ENCODE assay signal across 10 mouse cellular contexts in the genomic region with DNA sequence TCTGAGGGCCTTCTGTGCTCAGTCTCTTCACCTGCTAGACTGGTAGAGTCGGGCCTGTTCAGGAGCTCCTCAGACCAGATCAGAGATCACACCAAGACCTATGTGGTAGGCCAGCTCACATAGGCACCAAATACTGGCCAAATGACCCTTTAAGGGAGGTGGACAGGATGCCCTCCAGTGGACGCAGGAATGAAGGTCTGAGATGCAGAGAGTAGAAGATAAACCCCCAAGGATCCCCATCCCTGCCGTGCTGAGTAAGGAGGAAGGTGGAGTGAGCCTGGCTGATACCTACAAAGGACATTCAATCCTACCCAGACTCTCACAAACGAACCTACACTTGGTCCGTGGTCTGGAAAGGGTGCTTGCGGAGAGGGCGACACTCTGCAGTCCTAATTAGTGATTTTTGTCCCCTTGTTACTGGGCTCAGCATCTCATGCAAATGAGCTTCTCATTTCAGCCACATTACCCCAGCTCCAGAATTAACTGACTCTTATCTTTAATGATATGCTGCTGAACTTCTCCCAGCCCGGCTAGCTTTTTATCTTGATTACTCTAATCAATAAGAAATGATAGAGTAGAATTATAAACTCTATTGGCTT. TPM values are rescaled to one million over a fixed set of nuclear protein-coding genes. Genes with fewer than 3 reads are reported as not detected.
DNase-seq lines count a peak whose midpoint lies in the region; ATAC-seq and TF ChIP-seq lines count a peak whose summit lies in the region.
"Had no signal": no experiment of that assay in that cellular context is flagged by ENCODE, and none has a peak within 500 bp of the region (broad histone marks: within the 10 kb centered on the region; RNA-seq: fewer than 3 reads in every experiment).

No protein-coding gene starts in this region.

- no peak overlapping the region for H3K9ac ChIP-seq in kidney, postnatal 0 days (ENCODE audit: low read depth, low read length)
- no peak overlapping the region; the same call in 1 of the 2 replicates for H3K9ac ChIP-seq in forebrain, embryonic 11.5 days (ENCODE audit: low read length)
- no peak overlapping the region for H3K9ac ChIP-seq in midbrain, embryonic 12.5 days (replicated peaks)
- no peak overlapping the region for H3K9ac ChIP-seq in hindbrain, embryonic 14.5 days

- DNase-seq in kidney, postnatal 0 days (ENCODE audit: low spot score): no peak
- DNase-seq in kidney, adult 9 months: no peak
- peak; percentile 35 for DNase-seq in embryo, embryonic 9.5 days (ENCODE audit: extremely low spot score)
- DNase-seq in forebrain, embryonic 11.5 days (ENCODE audit: low spot score): peak; percentile 60
- no peak for DNase-seq in urinary bladder, adult 18-20 months (ENCODE audit: low spot score in 2 of 2)
- DNase-seq in yolk sac, embryonic 10.5 days (ENCODE audit: low spot score): no peak
- DNase-seq in hindbrain, embryonic 14.5 days (ENCODE audit: low spot score): no peak
- DNase-seq: kidney, postnatal 14 days had no signal

- peaks cover 72% of the 10 kb centered on the region for H3K27me3 ChIP-seq in kidney, postnatal 0 days (ENCODE audit: insufficient read depth, low read length)
- peaks cover 3% of the 10 kb centered on the region; the same call in 1 of the 2 replicates for H3K27me3 ChIP-seq in forebrain, embryonic 11.5 days (ENCODE audit: control insufficient read depth, insufficient read depth, low read length)
- H3K27me3 ChIP-seq in midbrain, embryonic 12.5 days: peaks cover 91% of the 10 kb centered on the region
- H3K27me3 ChIP-seq in hindbrain, embryonic 14.5 days (ENCODE audit: control insufficient read depth, insufficient read depth, low read length): peaks cover 94% of the 10 kb centered on the region

- peaks cover 20% of the 10 kb centered on the region for H3K4me1 ChIP-seq in kidney, postnatal 0 days (replicated peaks; ENCODE audit: insufficient read depth, low read length)
- H3K4me1 ChIP-seq in forebrain, embryonic 11.5 days (replicated peaks; ENCODE audit: control insufficient read depth, insufficient read depth, low read length): peaks cover 47% of the 10 kb centered on the region
- peaks cover 71% of the 10 kb centered on the region for H3K4me1 ChIP-seq in midbrain, embryonic 12.5 days
- 0 out of 2 replicates have a peak, but pooled peaks cover 8% of the 10 kb centered on the region for H3K4me1 ChIP-seq in hindbrain, embryonic 14.5 days (replicated peaks; ENCODE audit: control insufficient read depth, insufficient read depth, low read length)

- H3K4me3 ChIP-seq in kidney, postnatal 0 days (replicated peaks; ENCODE audit: low read depth, low read length): 0 out of 2 replicates have a peak overlapping the region, but pooled peaks have one; percentile 34
- H3K4me3 ChIP-seq in forebrain, embryonic 11.5 days (ENCODE audit: low read depth, low read length): peak overlapping the region; percentile 38; the same call in 1 of the 2 replicates
- 0 out of 2 replicates have a peak overlapping the region, but pooled peaks have one; percentile 18 for H3K4me3 ChIP-seq in midbrain, embryonic 12.5 days
- H3K4me3 ChIP-seq in hindbrain, embryonic 14.5 days (replicated peaks; ENCODE audit: low read length): no peak overlapping the region

- no peak for TF ChIP-seq CTCF in kidney, postnatal 0 days (IDR thresholded peaks at IDR 0.05; ENCODE audit: low read depth)

- H3K4me2 ChIP-seq in kidney, postnatal 0 days (ENCODE audit: low read length): no peak overlapping the region
- H3K4me2 ChIP-seq in forebrain, embryonic 11.5 days (ENCODE audit: low read depth, low read length, severe bottlenecking): peak overlapping the region; percentile 79
- 0 out of 2 replicates have a peak overlapping the region, but pooled peaks have one; percentile 59 for H3K4me2 ChIP-seq in midbrain, embryonic 12.5 days (replicated peaks)
- H3K4me2 ChIP-seq in hindbrain, embryonic 14.5 days (replicated peaks): no peak overlapping the region

- no peaks in the 10 kb centered on the region for H3K9me3 ChIP-seq in kidney, postnatal 0 days (replicated peaks; ENCODE audit: low read length)
- H3K9me3 ChIP-seq in forebrain, embryonic 11.5 days (ENCODE audit: control insufficient read depth, low read length): no peaks in the 10 kb centered on the region
- no peaks in the 10 kb centered on the region for H3K9me3 ChIP-seq in midbrain, embryonic 12.5 days
- H3K9me3 ChIP-seq in hindbrain, embryonic 14.5 days (ENCODE audit: control insufficient read depth, low read length): no peaks in the 10 kb centered on the region

- no peaks in the 10 kb centered on the region for H3K36me3 ChIP-seq in kidney, postnatal 0 days (ENCODE audit: insufficient read depth, low read length)
- no peaks in the 10 kb centered on the region for H3K36me3 ChIP-seq in forebrain, embryonic 11.5 days (ENCODE audit: control insufficient read depth, insufficient read depth, low read length)
- H3K36me3 ChIP-seq in midbrain, embryonic 12.5 days: no peaks in the 10 kb centered on the region
- no peaks in the 10 kb centered on the region for H3K36me3 ChIP-seq in hindbrain, embryonic 14.5 days (replicated peaks; ENCODE audit: control insufficient read depth, insufficient read depth)

- ATAC-seq in kidney, postnatal 0 days (replicated peaks; ENCODE audit: low FRiP score, low read depth): no peak
- ATAC-seq in forebrain, embryonic 11.5 days (replicated peaks; ENCODE audit: low FRiP score): no peak
- no peak for ATAC-seq in midbrain, embryonic 12.5 days (ENCODE audit: low FRiP score, low read depth)
- ATAC-seq in hindbrain, embryonic 14.5 days (ENCODE audit: low FRiP score): no peak

- no peak overlapping the region for H3K27ac ChIP-seq in kidney, postnatal 0 days
- H3K27ac ChIP-seq in forebrain, embryonic 11.5 days (ENCODE audit: low read depth, low read length): peak overlapping the region; percentile 37; the same call in 1 of the 2 replicates
- H3K27ac ChIP-seq in midbrain, embryonic 12.5 days (replicated peaks): no peak overlapping the region
- no peak overlapping the region for H3K27ac ChIP-seq in hindbrain, embryonic 14.5 days

- WGBS in kidney, postnatal 0 days: 3% methylated on average over 8 of the region's 8 CpGs
- under 1% methylated on average over 8 of the region's 8 CpGs for WGBS in forebrain, embryonic 11.5 days
- 3% methylated on average over 8 of the region's 8 CpGs for WGBS in midbrain, embryonic 12.5 days
- 3% methylated on average over 8 of the region's 8 CpGs for WGBS in hindbrain, embryonic 14.5 days

RNA-seq across cellular contexts. Expression of a gene that starts 50.6 kb away (rescaled TPM):
- polyA plus RNA-seq in kidney, postnatal 0 days (2015; fragmentation: Nextera tagmentation; extraction: Ambion mirVana): 26.6 and 27.9 TPM in 2 replicates
- 54.6 and 59.0 TPM in 2 replicates for polyA plus RNA-seq in forebrain, embryonic 11.5 days (2014; fragmentation: Nextera tagmentation; extraction: Ambion mirVana)
- 35.4 and 40.1 TPM in 2 replicates for polyA plus RNA-seq in midbrain, embryonic 12.5 days (2016; fragmentation: Nextera tagmentation; extraction: Ambion mirVana)
- 41.8 and 43.5 TPM in 2 replicates for polyA plus RNA-seq in hindbrain, embryonic 14.5 days (2014; fragmentation: Nextera tagmentation; extraction: Ambion mirVana)

RNA-seq across cellular contexts. Expression of a gene that starts 50.8 kb away (rescaled TPM):
- polyA plus RNA-seq in kidney, postnatal 0 days (2015; fragmentation: Nextera tagmentation; extraction: Ambion mirVana): not detected in 2 replicates
- 117 and 119 TPM in 2 replicates for polyA plus RNA-seq in forebrain, embryonic 11.5 days (2014; fragmentation: Nextera tagmentation; extraction: Ambion mirVana)
- polyA plus RNA-seq in midbrain, embryonic 12.5 days (2016; fragmentation: Nextera tagmentation; extraction: Ambion mirVana): 35.2 and 46.5 TPM in 2 replicates
- polyA plus RNA-seq in hindbrain, embryonic 14.5 days (2014; fragmentation: Nextera tagmentation; extraction: Ambion mirVana): 0.23 TPM in 1 of 2 replicates, not detected in the other
- polyA plus RNA-seq: gonadal fat pad, adult 2 months had no signal

Comparison
In these comparisons a context has a peak if more than half of its experiments do, and no peak if none do; other contexts are left out.
1. DNase-seq: peak in embryo, embryonic 9.5 days (single experiment) and forebrain, embryonic 11.5 days (single experiment); none in kidney, postnatal 0 days (single experiment), kidney, adult 9 months (single experiment), urinary bladder, adult 18-20 months (0 of 2), yolk sac, embryonic 10.5 days (single experiment) and hindbrain, embryonic 14.5 days (single experiment).
2. H3K4me2 ChIP-seq: peak in forebrain, embryonic 11.5 days (single experiment) and midbrain, embryonic 12.5 days (single experiment); none in kidney, postnatal 0 days (single experiment) and hindbrain, embryonic 14.5 days (single experiment).
3. RNA of a gene that starts 50.8 kb away (polyA plus RNA-seq): 117 to 119 TPM in forebrain, embryonic 11.5 days and 35.2 to 46.5 TPM in midbrain, embryonic 12.5 days; not detected in kidney, postnatal 0 days and 0.23 TPM in hindbrain, embryonic 14.5 days; every median in the first group is over 10 times any median in the second.